Mouse (Mus musculus) kidney, adult 2 months (tissue): ENCODE results near the gene Entpd5. TPM values are rescaled to one million over a fixed set of nuclear protein-coding genes. Genes with fewer than 3 reads are reported as not detected.

Experiments
- DNase-seq: peaks from one replicate; pipeline ENCODE4 v3.0.0; 2021
- H3K27ac ChIP-seq: fragments of 200-500 bp; 2 replicates; pipeline ENCODE4 v1.5.1; 2012; ENCODE audit warnings: low read depth, low read length, control low read depth, inconsistent platforms; ENCODE audit not compliant: insufficient read depth
- H3K27me3 ChIP-seq: fragments of 200-500 bp; replicated peaks from 2 replicates; pipeline ENCODE4 v1.6.1; 2012; ENCODE audit warnings: mild to moderate bottlenecking, moderate library complexity, low read length, inconsistent platforms; ENCODE audit not compliant: control insufficient read depth, insufficient read depth
- H3K36me3 ChIP-seq: fragments of 200-500 bp; 2 replicates; pipeline ENCODE4 v1.6.1; 2012; ENCODE audit warnings: mild to moderate bottlenecking, moderate library complexity, low read length, inconsistent platforms; ENCODE audit not compliant: control insufficient read depth, insufficient read depth
- H3K4me1 ChIP-seq: fragments of 200-500 bp; 2 replicates; pipeline ENCODE4 v1.6.1; 2011; ENCODE audit warnings: low read length; ENCODE audit not compliant: control insufficient read depth, insufficient read depth
- H3K4me3 ChIP-seq: fragments of 200-500 bp; 2 replicates; pipeline ENCODE4 v1.5.1; 2011; ENCODE audit warnings: mild to moderate bottlenecking, low read depth, low read length, control low read depth; ENCODE audit not compliant: insufficient read depth
- CTCF ChIP-seq: fragments of 200-500 bp; conservative IDR thresholded peaks from 2 replicates; pipeline ENCODE4 v1.5.1; 2011; ENCODE audit warnings: low read depth, mild to moderate bottlenecking, control low read depth, low read length, moderate library complexity, mixed read lengths; ENCODE audit not compliant: insufficient read depth, insufficient read length
- POLR2A ChIP-seq: fragments of 200-500 bp; IDR thresholded peaks from one replicate; pipeline ENCODE4 v1.6.1; 2011; ENCODE audit warnings: low read depth, low read length, control low read depth
- WGBS: fragments of 180-500 bp; shearing (Covaris S2); methylation state at CpG from one replicate; pipeline ENCODE4 v1.1.7; 2018; 5-methylcytosine and 5-hydroxymethylcytosine counted together
- polyA plus RNA-seq: library from polyadenylated mRNA; depleted of rRNA; stranded (reverse); fragments of >200 nt; gene quantifications from 2 replicates; pipeline ENCODE4 v1.2.3, GENCODE M21; 2012; rRNA removed

The Entpd5 gene
- polyA plus RNA-seq: 100 and 111 TPM in 2 replicates

DNA sequence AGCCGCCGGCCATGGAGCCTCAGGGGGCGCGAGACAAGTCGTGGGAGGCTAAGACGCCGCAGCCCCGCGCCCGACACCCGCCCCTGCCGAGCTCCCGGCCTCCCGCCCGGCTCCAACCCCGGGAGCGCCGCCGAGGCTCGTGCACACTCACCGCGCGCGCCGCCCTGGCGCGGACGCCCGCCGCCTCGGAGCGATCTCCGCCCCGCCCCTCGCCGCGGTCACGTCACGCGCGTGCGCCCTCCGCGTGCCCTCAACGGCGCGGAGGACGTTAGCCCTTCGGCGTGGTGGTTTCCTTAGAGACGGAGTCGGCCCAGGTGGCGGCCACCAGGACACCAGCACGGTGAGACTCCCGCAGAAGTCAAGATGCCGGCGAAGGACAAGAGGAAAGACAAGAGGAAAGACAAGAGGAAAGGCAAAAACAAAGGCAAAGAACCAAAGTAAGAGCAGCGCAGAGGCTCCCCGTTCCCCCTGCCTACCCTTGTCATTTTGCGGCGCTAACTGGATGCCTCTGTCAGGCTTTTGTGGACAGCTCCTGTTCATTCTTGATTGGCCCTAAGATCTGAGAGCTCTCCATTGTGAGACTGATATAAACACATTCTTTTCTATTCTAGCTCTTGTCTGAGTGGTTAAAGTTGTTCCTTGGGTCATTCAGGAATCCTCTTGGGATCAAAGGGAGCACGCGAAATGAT, at the start of gene Entpd5, which contains the start of gene Bbof1:
Gene Entpd5 (minus strand): TSS at position 211 of the 689 bp plus-strand sequence.
Gene Bbof1 (plus strand): TSS at position 253 of the 689 bp plus-strand sequence.
- H3K36me3 ChIP-seq: no peaks in the 10 kb centered on the region
- peak; percentile 94 for DNase-seq
- H3K27me3 ChIP-seq: no peaks in the 10 kb centered on the region
- peak within 1 kb of the TSS; percentile 90 for H3K4me3 ChIP-seq
- under 1% methylated on average over 56 of the region's 63 CpGs for WGBS
- H3K27ac ChIP-seq: peak within 1 kb of the TSS; percentile 90
- no peak for TF ChIP-seq CTCF
- peak; percentile 16 for TF ChIP-seq POLR2A
- no peaks in the 10 kb centered on the region; the same call in 1 of the 2 replicates for H3K4me1 ChIP-seq

DNA sequence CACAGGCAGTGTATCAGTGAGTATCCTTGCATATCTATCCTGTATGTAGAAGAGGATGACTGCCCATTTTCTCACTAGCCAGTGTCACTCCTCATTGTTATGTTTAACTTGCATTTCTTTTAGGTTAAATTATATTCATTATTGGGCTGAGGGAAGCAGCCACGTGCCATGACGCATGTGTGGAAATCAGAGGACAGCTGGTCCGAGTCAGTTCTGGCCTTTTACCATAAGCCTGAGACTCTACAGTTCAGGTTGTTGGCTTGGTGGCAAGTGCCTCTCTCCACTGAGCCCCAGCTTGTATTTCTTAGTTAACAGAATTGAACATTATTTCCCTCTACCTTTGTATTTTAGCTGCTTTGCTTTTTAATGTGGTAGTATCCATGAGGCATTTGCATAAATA, 48.1 kb upstream of the Entpd5 start:
- Histone ChIP-seq H3K36me3 (peaks cover 9% of the 10 kb centered on the region), H3K27me3 (no peaks in the 10 kb centered on the region), H3K4me1 (no peaks in the 10 kb centered on the region), H3K27ac (no peak overlapping the region), H3K4me3 (no peak overlapping the region)
- DNase-seq: no peak
- TF ChIP-seq CTCF (no peak), POLR2A (no peak)
- WGBS: 89% methylated on average over 3 of the region's 3 CpGs

DNA sequence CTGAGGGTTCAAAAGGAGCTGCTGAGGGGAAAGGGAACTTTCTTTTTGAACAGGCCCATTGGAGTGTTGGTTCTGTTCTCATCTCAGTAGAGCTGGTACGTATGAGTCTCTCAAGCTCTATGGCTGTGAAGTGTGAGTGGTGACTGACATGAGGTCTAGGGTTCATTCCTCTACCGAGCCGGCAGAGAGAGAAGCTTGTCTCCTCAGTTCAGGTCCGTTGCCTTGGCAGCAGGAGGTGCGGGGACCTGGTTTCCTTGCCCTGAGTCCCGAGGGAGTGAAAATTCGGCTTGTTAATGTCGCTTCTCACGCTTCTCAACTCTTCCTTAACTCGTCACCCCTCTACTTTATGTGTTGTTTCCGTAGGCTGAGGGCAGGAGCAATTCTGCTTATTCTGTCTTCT, 43.0 kb upstream of the Entpd5 start:
- H3K27ac ChIP-seq: peak overlapping the region; percentile 76
- under 1% methylated on average over 11 of the region's 11 CpGs for WGBS
- no peak for TF ChIP-seq CTCF
- no peak for TF ChIP-seq POLR2A
- H3K4me1 ChIP-seq: peaks cover 5% of the 10 kb centered on the region; the same call in 1 of the 2 replicates
- peaks cover under 1% of the 10 kb centered on the region for H3K36me3 ChIP-seq
- no peak for DNase-seq
- peak overlapping the region; percentile 84 for H3K4me3 ChIP-seq
- no peaks in the 10 kb centered on the region for H3K27me3 ChIP-seq

DNA sequence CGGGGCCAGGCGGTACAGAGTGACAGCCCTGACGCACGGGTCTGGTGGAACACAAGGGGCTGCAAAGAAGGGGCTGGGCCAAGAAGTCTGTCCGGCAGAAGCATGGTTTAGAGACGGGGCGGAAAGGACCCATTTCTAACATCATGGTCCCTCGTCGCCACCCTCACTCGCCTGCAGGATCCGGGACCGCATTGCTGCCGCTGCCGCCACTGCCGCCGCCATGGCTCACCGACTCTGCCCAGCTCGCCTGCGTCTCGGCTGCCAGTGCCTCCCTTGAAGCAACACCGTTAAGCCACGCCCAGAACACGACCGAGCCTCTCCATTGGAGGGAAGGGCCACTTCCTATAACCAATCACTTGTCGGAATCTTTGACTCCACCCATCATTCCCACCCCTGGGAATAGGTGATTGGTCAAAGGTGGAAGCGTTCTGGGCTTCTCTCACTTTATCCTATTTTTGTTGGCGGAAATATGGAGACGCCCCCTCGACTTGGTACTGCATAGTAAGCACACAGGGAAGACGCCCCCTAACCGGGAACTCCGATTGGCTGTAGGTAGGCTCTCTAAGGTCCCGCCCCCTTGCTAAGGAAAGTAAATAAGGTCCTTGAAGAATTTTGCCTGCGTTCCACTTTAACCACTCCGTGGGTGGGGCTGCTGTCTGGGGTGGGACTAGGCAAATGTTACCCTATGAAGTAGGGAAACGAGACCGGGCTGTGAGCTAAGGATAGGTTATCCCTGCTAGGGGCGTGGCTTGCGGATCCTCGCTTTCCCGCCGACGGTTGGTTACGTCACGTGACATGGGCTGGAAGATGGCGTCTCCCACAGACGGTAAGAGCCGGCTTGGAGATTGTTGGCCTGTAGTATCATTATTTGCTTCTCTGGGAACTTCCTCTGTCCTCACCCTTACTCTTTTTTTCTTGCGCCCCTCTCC, 42.2 kb upstream of the Entpd5 start, which contains the start of the genes Aldh6a1 and Lin52:
Gene Aldh6a1 (minus strand): TSS at position 287 of the 929 bp plus-strand sequence.
Gene Lin52 (plus strand): TSS at position 705 of the 929 bp plus-strand sequence.
- no peaks in the 10 kb centered on the region for H3K36me3 ChIP-seq
- H3K4me3 ChIP-seq: peak within 1 kb of the TSS; percentile 84
- peak; percentile 100 for DNase-seq
- no peak for TF ChIP-seq CTCF
- TF ChIP-seq POLR2A: peak; percentile 97
- peak within 1 kb of the TSS; percentile 94 for H3K27ac ChIP-seq
- H3K27me3 ChIP-seq: no peaks in the 10 kb centered on the region
- WGBS: under 1% methylated on average over 49 of the region's 49 CpGs
- peaks cover 5% of the 10 kb centered on the region; the same call in 1 of the 2 replicates for H3K4me1 ChIP-seq

DNA sequence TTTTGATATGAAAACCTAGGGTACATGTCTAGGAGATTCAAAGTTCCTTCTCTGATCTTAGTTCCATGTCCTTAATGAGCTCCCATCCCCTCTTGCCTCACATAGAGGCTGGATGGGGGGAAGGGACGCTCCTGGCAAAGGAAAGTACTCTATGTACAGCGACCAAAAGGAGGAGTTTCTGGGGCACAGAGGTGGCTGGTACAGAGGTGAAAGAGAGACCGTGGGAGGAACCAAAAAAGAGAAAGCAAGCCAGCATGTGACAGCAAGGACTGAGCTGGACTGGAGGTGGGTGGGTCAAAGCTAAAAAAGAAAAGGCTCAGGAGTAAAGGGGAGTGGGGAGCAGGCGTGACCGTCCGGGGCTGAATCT, 41.5 kb upstream of the Entpd5 start:
- H3K4me3 ChIP-seq: peak overlapping the region; percentile 72
- no peaks in the 10 kb centered on the region for H3K27me3 ChIP-seq
- peak overlapping the region; percentile 94 for H3K27ac ChIP-seq
- no peaks in the 10 kb centered on the region for H3K36me3 ChIP-seq
- WGBS: 0% methylated on average over 6 of the region's 6 CpGs
- peak; percentile 82 for DNase-seq
- H3K4me1 ChIP-seq: peaks cover 5% of the 10 kb centered on the region; the same call in 1 of the 2 replicates
- TF ChIP-seq POLR2A: no peak
- TF ChIP-seq CTCF: no peak

DNA sequence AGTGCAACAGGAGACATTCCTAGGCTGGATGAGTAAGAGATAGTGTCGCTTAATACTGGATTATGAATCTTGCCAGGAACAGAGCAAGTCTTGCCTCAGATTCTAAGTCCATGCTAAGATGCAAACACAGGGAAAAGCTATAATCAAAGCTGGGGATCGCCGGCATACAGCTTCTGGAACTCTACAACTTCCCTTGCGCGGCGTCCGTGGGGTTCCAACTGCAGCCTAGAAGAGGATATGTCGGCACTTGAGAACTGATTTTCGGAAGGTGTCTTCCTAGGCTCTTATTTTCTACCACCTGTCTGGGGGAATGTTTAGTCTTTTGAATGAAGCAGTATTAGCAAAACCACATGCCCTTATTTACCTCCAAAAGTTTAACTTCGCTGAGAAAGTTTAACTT, 41.1 kb upstream of the Entpd5 start:
- WGBS: 26% methylated on average over 10 of the region's 10 CpGs
- Histone ChIP-seq H3K4me3 (peak overlapping the region; percentile 60), H3K36me3 (no peaks in the 10 kb centered on the region), H3K27ac (peak overlapping the region; percentile 94), H3K4me1 (peaks cover 5% of the 10 kb centered on the region; the same call in 1 of the 2 replicates), H3K27me3 (no peaks in the 10 kb centered on the region)
- DNase-seq: peak; percentile 26
- TF ChIP-seq CTCF: no peak
- TF ChIP-seq POLR2A: no peak
